Comparison of ENCODE assay signal across 8 mouse cellular contexts in the genomic region with DNA sequence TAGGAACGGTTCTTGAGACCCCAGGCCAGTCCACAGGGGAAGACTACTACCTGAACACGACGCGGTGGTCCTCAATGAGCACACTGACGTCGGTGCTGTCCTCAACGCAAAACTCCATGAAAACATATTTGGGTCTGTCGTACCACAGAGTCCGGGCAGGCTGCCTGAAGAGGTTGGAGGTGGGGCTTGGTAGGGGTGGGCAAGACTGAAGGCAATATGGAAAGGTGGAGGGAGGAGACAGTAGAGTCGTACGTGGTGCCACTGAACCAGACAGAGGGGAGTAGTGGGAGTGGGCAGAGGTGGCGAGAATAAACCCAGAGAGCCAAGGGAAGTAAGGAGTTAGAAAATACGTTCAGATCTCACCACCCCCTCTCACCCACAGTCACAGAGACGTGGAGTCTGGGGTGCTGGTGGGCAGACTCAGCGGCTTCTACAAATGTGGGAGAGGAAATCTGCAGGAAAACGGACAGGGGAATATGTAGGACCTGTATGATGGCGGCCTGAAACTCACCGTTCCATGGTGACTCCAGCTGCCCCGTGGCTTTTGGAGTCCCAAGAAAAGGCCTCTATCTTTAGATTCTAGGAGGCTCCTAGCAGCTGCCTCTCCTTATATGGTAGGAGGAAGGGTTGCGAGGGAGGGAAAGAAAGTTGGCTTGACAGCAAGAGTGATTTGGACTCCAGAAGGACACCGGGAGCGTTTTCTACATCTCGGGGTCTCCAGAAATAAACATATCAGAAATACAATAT. TPM values are rescaled to one million over a fixed set of nuclear protein-coding genes. Genes with fewer than 3 reads are reported as not detected.
DNase-seq lines count a peak whose midpoint lies in the region; ATAC-seq and TF ChIP-seq lines count a peak whose summit lies in the region.

A gene (minus strand): TSS at position 692 of the 747 bp plus-strand sequence.

- 10% methylated on average over 23 of the region's 23 CpGs for WGBS in liver, adult 2 months

- TF ChIP-seq CTCF in liver, adult 2 months (IDR thresholded peaks at IDR 0.05; ENCODE audit: low read depth, low read length) = no peak
- no peak for TF ChIP-seq CTCF in brain, embryonic 14.5 days (IDR thresholded peaks at IDR 0.05; ENCODE audit: borderline replicate concordance, extremely low read depth, insufficient read depth, insufficient read length)

- peak; percentile 31 for ATAC-seq in granulocyte monocyte progenitor cell, adult 5-6 weeks (replicated peaks; ENCODE audit: poor library complexity, severe bottlenecking)
- ATAC-seq in megakaryocyte progenitor cell, adult 5-6 weeks (replicated peaks; ENCODE audit: poor library complexity) = 0 out of 2 replicates have a peak, but pooled peaks have one; percentile 5

- peak within 1 kb of the TSS; percentile 97 for H3K4me3 ChIP-seq in liver, adult 2 months (ENCODE audit: insufficient read depth, low read depth, low read length)

- peak within 1 kb of the TSS; percentile 95 for H3K9ac ChIP-seq in liver, adult 2 months (ENCODE audit: low read depth, low read length)

- H3K36me3 ChIP-seq in liver, adult 2 months (ENCODE audit: control insufficient read depth, insufficient read depth, low read length) = no peaks in the 10 kb centered on the region

- peaks cover 11% of the 10 kb centered on the region; the same call in 1 of the 2 replicates for H3K79me2 ChIP-seq in liver, adult 2 months (ENCODE audit: control insufficient read depth, insufficient read depth, low read length)

- DNase-seq in liver, adult 2 months (ENCODE audit: extremely low read depth, low read depth, low spot score) = no peak
- DNase-seq in liver = no peak
- peak; percentile 11 for DNase-seq in brain, embryonic 14.5 days (ENCODE audit: low read depth)
- peak; percentile 47 for DNase-seq in kidney, postnatal 10 days
- no peak for DNase-seq in c-Kit-positive CD71-positive TER-119-positive erythroid progenitor cells, embryonic 14.5 days (ENCODE audit: low spot score)
- no peak for DNase-seq in layer of hippocampus, postnatal 25 days (ENCODE audit: extremely low spot score in 1 of 2, low spot score in 1 of 2)

- H3K27ac ChIP-seq in liver, adult 2 months (replicated peaks; ENCODE audit: insufficient read depth, low read depth, low read length) = peak within 1 kb of the TSS; percentile 72

- no peaks in the 10 kb centered on the region for H3K27me3 ChIP-seq in liver, adult 2 months (ENCODE audit: control insufficient read depth, insufficient read depth, low read length)

- peaks cover 14% of the 10 kb centered on the region for H3K4me1 ChIP-seq in liver, adult 2 months (ENCODE audit: control insufficient read depth, insufficient read depth, low read length)

- TF ChIP-seq POLR2A in liver, adult 2 months (IDR thresholded peaks at IDR 0.05; ENCODE audit: extremely low read depth, insufficient read depth, low read length) = no peak
- TF ChIP-seq POLR2A in brain, embryonic 14.5 days (IDR thresholded peaks at IDR 0.05; ENCODE audit: borderline replicate concordance, extremely low read depth, insufficient read depth, insufficient read length, poor library complexity, severe bottlenecking) = no peak

RNA-seq across cellular contexts. Expression of the gene that starts here (rescaled TPM):
- total RNA-seq in liver, adult 2 months (2014; rRNA removed) = 0.20 and 0.65 TPM in 2 replicates
- polyA plus RNA-seq in liver, adult 2 months (2012; rRNA removed) = 0.10 and 0.37 TPM in 2 replicates
- polyA plus RNA-seq in brain, embryonic 14.5 days (2012; rRNA removed) = 3.6 and 3.9 TPM in 2 replicates
- 6.6 TPM in 1 of 2 replicates, not detected in the other for total RNA-seq in granulocyte monocyte progenitor cell, adult 5-6 weeks (2014; fragmentation: Nextera tagmentation)
- 7.8 TPM in 1 of 2 replicates, not detected in the other for total RNA-seq in granulocyte monocyte progenitor cell, adult 5-6 weeks (2017)
- total RNA-seq in megakaryocyte progenitor cell, adult 5-6 weeks (2015) = 3.9 and 5.4 TPM in 2 replicates
- 0.25 and 1.6 TPM in 2 replicates for total RNA-seq in megakaryocyte progenitor cell, adult 5-6 weeks (2017)
- 1 to 10 TPM; 4.5 to 6.5 TPM for total RNA-seq in layer of hippocampus, postnatal 25 days (2021)

Comparison
In these comparisons a context has a peak if more than half of its experiments do, and no peak if none do; other contexts are left out.
1. DNase-seq: peak in brain, embryonic 14.5 days (single experiment) and kidney, postnatal 10 days (single experiment); none in liver, adult 2 months (single experiment), liver (single experiment), c-Kit-positive CD71-positive TER-119-positive erythroid progenitor cells, embryonic 14.5 days (single experiment) and layer of hippocampus, postnatal 25 days (0 of 2).